Mouse (Mus musculus): ENCODE results near the gene Fgf15. TPM values are rescaled to one million over a fixed set of nuclear protein-coding genes. Genes with fewer than 3 reads are reported as not detected.

The Fgf15 gene
- polyA plus RNA-seq, 1 experiment from 2014 or later: not detected

GRCm38 (mm10) chr7:144891863-144892262 lies 4.5 kb upstream of the Fgf15 start:
- Histone ChIP-seq H3K4me2 (replicated peaks; ENCODE audit: low read depth) (no peak overlapping the region), H3K27ac (replicated peaks) (no peak overlapping the region), H3K9me3 (ENCODE audit: control insufficient read depth, low read length) (no peaks in the 10 kb centered on the region), H3K4me3 (ENCODE audit: low read depth, low read length) (no peak overlapping the region), H3K9ac (ENCODE audit: low read length) (no peak overlapping the region), H3K4me1 (replicated peaks; ENCODE audit: control insufficient read depth, insufficient read depth) (peaks cover 5% of the 10 kb centered on the region; the same call in 1 of the 2 replicates), H3K36me3 (ENCODE audit: control insufficient read depth, insufficient read depth, low read length) (no peaks in the 10 kb centered on the region), H3K27me3 (ENCODE audit: control insufficient read depth, insufficient read depth, low read length) (peaks cover 22% of the 10 kb centered on the region)
- DNase-seq (ENCODE audit: low spot score): no peak
- no peak for TF ChIP-seq EP300 (optimal IDR thresholded peaks at IDR 0.05)
- no peak for TF ChIP-seq CTCF (IDR thresholded peaks at IDR 0.05; ENCODE audit: low read depth)
- ATAC-seq (ENCODE audit: low FRiP score, low TSS enrichment): no peak
- WGBS: 67% methylated on average over 2 of the region's 2 CpGs

DNA sequence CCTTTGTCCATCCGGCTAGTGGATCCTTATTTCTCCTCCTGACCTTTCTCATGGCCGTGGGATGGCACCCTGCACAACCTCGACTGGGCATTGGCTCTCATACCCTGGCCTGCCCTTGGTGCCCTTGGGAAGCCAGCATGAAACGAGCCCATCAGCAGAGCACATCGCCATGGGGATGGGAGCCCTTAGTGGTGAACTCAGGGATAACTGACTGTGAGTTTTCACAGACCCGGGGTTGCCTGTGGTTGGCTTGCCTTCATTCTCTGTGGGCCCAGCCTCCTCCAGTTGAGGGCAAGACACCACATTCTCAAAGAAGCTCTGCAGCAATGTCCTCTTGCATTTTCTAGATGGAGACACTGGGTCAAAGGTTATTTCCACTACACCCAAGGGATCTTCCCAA lies 4.0 kb upstream of the Fgf15 start:
- Histone ChIP-seq H3K27me3 (ENCODE audit: control insufficient read depth, insufficient read depth, low read length) (peaks cover 22% of the 10 kb centered on the region), H3K36me3 (ENCODE audit: control insufficient read depth, insufficient read depth, low read length) (no peaks in the 10 kb centered on the region), H3K4me3 (ENCODE audit: low read depth, low read length) (no peak overlapping the region), H3K9me3 (ENCODE audit: control insufficient read depth, low read length) (no peaks in the 10 kb centered on the region), H3K4me1 (replicated peaks; ENCODE audit: control insufficient read depth, insufficient read depth) (peaks cover 5% of the 10 kb centered on the region; the same call in 1 of the 2 replicates), H3K9ac (ENCODE audit: low read length) (no peak overlapping the region), H3K4me2 (replicated peaks; ENCODE audit: low read depth) (no peak overlapping the region), H3K27ac (replicated peaks) (no peak overlapping the region)
- DNase-seq (ENCODE audit: low spot score) (no peak), ATAC-seq (ENCODE audit: low FRiP score, low TSS enrichment) (no peak)
- WGBS: 49% methylated on average over 6 of the region's 6 CpGs
- no peak; the same call in 1 of the 2 replicates for TF ChIP-seq CTCF (IDR thresholded peaks at IDR 0.05; ENCODE audit: low read depth)

- no peak for ATAC-seq (ENCODE audit: low FRiP score, low TSS enrichment)
- TF ChIP-seq CTCF (IDR thresholded peaks at IDR 0.05; ENCODE audit: low read depth) (peak; percentile 66), EP300 (optimal IDR thresholded peaks at IDR 0.05) (no peak)
Observed at GRCm38 (mm10) chr7:144894191-144894590, 2.1 kb upstream of the Fgf15 start.

GRCm38 (mm10) chr7:144894706-144895105 lies 1.6 kb upstream of the Fgf15 start:
- no peak for DNase-seq (ENCODE audit: low spot score)
- no peak overlapping the region for H3K4me2 ChIP-seq (replicated peaks; ENCODE audit: low read depth)
- no peak overlapping the region for H3K9ac ChIP-seq (ENCODE audit: low read length)
- no peak overlapping the region for H3K4me3 ChIP-seq (ENCODE audit: low read depth, low read length)
- TF ChIP-seq CTCF (IDR thresholded peaks at IDR 0.05; ENCODE audit: low read depth) (no peak), EP300 (optimal IDR thresholded peaks at IDR 0.05) (no peak)
- WGBS: 8% methylated on average over 4 of the region's 4 CpGs
- H3K9me3 ChIP-seq (ENCODE audit: control insufficient read depth, low read length): no peaks in the 10 kb centered on the region
- H3K27ac ChIP-seq (replicated peaks): no peak overlapping the region
- peaks cover 5% of the 10 kb centered on the region; the same call in 1 of the 2 replicates for H3K4me1 ChIP-seq (replicated peaks; ENCODE audit: control insufficient read depth, insufficient read depth)
- H3K27me3 ChIP-seq (ENCODE audit: control insufficient read depth, insufficient read depth, low read length): peaks cover 30% of the 10 kb centered on the region
- no peaks in the 10 kb centered on the region for H3K36me3 ChIP-seq (ENCODE audit: control insufficient read depth, insufficient read depth, low read length)
- ATAC-seq (ENCODE audit: low FRiP score, low TSS enrichment): no peak

More at GRCm38 (mm10) chr7:144894191-144894590, 2.1 kb upstream of the Fgf15 start:
- Histone ChIP-seq H3K36me3 (ENCODE audit: control insufficient read depth, insufficient read depth, low read length) (no peaks in the 10 kb centered on the region), H3K27me3 (ENCODE audit: control insufficient read depth, insufficient read depth, low read length) (peaks cover 30% of the 10 kb centered on the region), H3K27ac (replicated peaks) (no peak overlapping the region), H3K9ac (ENCODE audit: low read length) (no peak overlapping the region), H3K4me3 (ENCODE audit: low read depth, low read length) (no peak overlapping the region), H3K4me2 (replicated peaks; ENCODE audit: low read depth) (no peak overlapping the region), H3K9me3 (ENCODE audit: control insufficient read depth, low read length) (no peaks in the 10 kb centered on the region), H3K4me1 (replicated peaks; ENCODE audit: control insufficient read depth, insufficient read depth) (peaks cover 5% of the 10 kb centered on the region; the same call in 1 of the 2 replicates)
- DNase-seq (ENCODE audit: low spot score): peak; percentile 34
- WGBS: 6% methylated on average over 5 of the region's 5 CpGs

- peak overlapping the region; percentile 66 for H3K4me2 ChIP-seq (replicated peaks; ENCODE audit: low read depth)
- peak overlapping the region; percentile 40 for H3K4me3 ChIP-seq (ENCODE audit: low read depth, low read length)
- H3K27me3 ChIP-seq (ENCODE audit: control insufficient read depth, insufficient read depth, low read length): peaks cover 27% of the 10 kb centered on the region
- H3K9me3 ChIP-seq (ENCODE audit: control insufficient read depth, low read length): no peaks in the 10 kb centered on the region
- no peak overlapping the region for H3K27ac ChIP-seq (replicated peaks)
- H3K4me1 ChIP-seq (replicated peaks; ENCODE audit: control insufficient read depth, insufficient read depth): peaks cover 5% of the 10 kb centered on the region; the same call in 1 of the 2 replicates
- H3K36me3 ChIP-seq (ENCODE audit: control insufficient read depth, insufficient read depth, low read length): no peaks in the 10 kb centered on the region
- 0 out of 2 replicates have a peak overlapping the region, but pooled peaks have one; percentile 18 for H3K9ac ChIP-seq (ENCODE audit: low read length)
- TF ChIP-seq CTCF (IDR thresholded peaks at IDR 0.05; ENCODE audit: low read depth) (peak; percentile 92), EP300 (optimal IDR thresholded peaks at IDR 0.05) (no peak)
- ATAC-seq (ENCODE audit: low FRiP score, low TSS enrichment): peak; percentile 58
- peak; percentile 84 for DNase-seq (ENCODE audit: low spot score)
- 1% methylated on average over 37 of the region's 37 CpGs for WGBS
Observed at GRCm38 (mm10) chr7:144895305-144896111, 823 bp upstream of the Fgf15 start.

DNA sequence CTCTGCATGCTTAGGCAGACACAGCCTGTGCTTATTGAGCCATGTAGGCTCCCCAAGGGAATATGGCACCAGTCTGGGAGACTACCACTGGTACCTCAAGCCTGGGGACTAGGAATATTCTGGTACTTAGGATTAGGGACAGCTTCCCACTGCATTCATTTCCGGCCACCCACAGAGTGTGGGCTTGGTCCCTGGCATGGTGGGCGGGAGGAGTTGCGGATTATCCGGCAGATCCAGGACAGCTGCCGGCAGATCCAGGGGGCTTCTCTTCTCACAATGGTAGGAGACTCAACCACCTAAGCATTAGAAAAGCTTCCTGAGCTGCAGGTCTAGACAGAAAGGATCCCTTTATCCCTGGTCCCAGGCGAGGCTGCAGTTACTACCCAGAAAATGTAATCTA lies 2.2 kb downstream of the Fgf15 start:
- H3K4me2 ChIP-seq (replicated peaks; ENCODE audit: low read depth): no peak overlapping the region
- H3K9me3 ChIP-seq (ENCODE audit: control insufficient read depth, low read length): no peaks in the 10 kb centered on the region
- H3K4me3 ChIP-seq (ENCODE audit: low read depth, low read length): no peak overlapping the region
- H3K27ac ChIP-seq (replicated peaks): no peak overlapping the region
- peaks cover 27% of the 10 kb centered on the region for H3K27me3 ChIP-seq (ENCODE audit: control insufficient read depth, insufficient read depth, low read length)
- ATAC-seq (ENCODE audit: low FRiP score, low TSS enrichment) (no peak), DNase-seq (ENCODE audit: low spot score) (no peak)
- peaks cover 5% of the 10 kb centered on the region; the same call in 1 of the 2 replicates for H3K4me1 ChIP-seq (replicated peaks; ENCODE audit: control insufficient read depth, insufficient read depth)
- WGBS: 63% methylated on average over 6 of the region's 6 CpGs
- H3K9ac ChIP-seq (ENCODE audit: low read length): no peak overlapping the region
- H3K36me3 ChIP-seq (ENCODE audit: control insufficient read depth, insufficient read depth, low read length): no peaks in the 10 kb centered on the region
- TF ChIP-seq CTCF (IDR thresholded peaks at IDR 0.05; ENCODE audit: low read depth): no peak
- TF ChIP-seq EP300 (optimal IDR thresholded peaks at IDR 0.05): no peak

Measured in stomach, postnatal 0 days (tissue).